Mouse (Mus musculus) small intestine, adult 2 months (tissue): ENCODE measurements around the gene Ppp4r1.

Experiments used
- CTCF ChIP-seq: fragments of 200-500 bp; IDR thresholded peaks from 2 replicates; pipeline ENCODE4 v1.5.1; 2012; ENCODE audit warnings: low read depth, mild to moderate bottlenecking, control low read depth, inconsistent platforms, low read length, moderate library complexity, mixed read lengths; ENCODE audit not compliant: insufficient replicate concordance, insufficient read length; ENCODE audit errors: extremely low read depth
- POLR2A ChIP-seq: fragments of 200-500 bp; IDR thresholded peaks from 2 replicates; pipeline ENCODE4 v1.6.1; 2012; ENCODE audit warnings: low read depth, mild to moderate bottlenecking, control low read depth, inconsistent platforms, low read length, moderate library complexity

- TF ChIP-seq CTCF (0 out of 2 replicates have a peak, but pooled peaks have one; percentile 11), POLR2A (no peak)
These were observed 48.0 kb downstream of the Ppp4r1 start for GRCm38 (mm10) chr17:65830216-65830863.
